Mouse (Mus musculus): Measurements from ENCODE around the gene Galnt16. TPM values are rescaled to one million over a fixed set of nuclear protein-coding genes. Genes with fewer than 3 reads are reported as not detected.

The Galnt16 gene
- polyA plus RNA-seq, 1 experiment = 1.1 TPM

DNA sequence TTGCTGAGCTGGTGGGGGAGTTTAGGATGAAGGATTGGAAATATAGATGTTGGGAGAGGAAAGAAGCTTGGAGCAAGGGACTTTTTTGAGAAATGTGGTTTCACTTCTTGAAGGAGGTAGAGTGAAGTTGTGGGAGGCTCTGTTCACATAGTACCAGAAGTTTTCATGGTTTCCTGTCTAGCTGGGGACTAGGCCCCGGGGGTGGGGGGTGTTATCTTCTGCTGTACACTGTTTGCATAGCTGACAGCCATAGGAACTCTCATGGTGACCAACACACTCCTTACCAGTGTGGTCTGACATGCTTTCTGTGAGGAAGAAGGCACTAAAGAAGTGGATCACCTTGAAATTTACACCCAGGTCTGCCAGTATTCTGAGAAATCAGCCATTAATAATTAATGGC, 22.4 kb upstream of the Galnt16 start:
- Histone ChIP-seq H3K27me3 (ENCODE audit: control insufficient read depth, insufficient read depth, low read length) (no peaks in the 10 kb centered on the region), H3K36me3 (ENCODE audit: control insufficient read depth, insufficient read depth, low read length) (peaks cover 12% of the 10 kb centered on the region; the same call in 1 of the 2 replicates), H3K27ac (ENCODE audit: control insufficient read depth, insufficient read depth, low read length) (no peak overlapping the region), H3K4me3 (ENCODE audit: control insufficient read depth, insufficient read depth, low read length) (no peak overlapping the region), H3K4me1 (replicated peaks; ENCODE audit: control insufficient read depth, insufficient read depth, low read length) (no peaks in the 10 kb centered on the region)
- TF ChIP-seq POLR2A (IDR thresholded peaks at IDR 0.05; ENCODE audit: control insufficient read depth, extremely low read depth, insufficient read depth, low read length, poor library complexity) = no peak
- no peak for TF ChIP-seq CTCF (IDR thresholded peaks at IDR 0.05; ENCODE audit: borderline replicate concordance, control insufficient read depth, extremely low read depth, insufficient read depth, low read length, poor library complexity)
- no peak for DNase-seq
- WGBS = 10% methylated on average over 1 of the region's 1 CpGs

- Histone ChIP-seq H3K4me1 (replicated peaks; ENCODE audit: control insufficient read depth, insufficient read depth, low read length) (no peaks in the 10 kb centered on the region), H3K27me3 (ENCODE audit: control insufficient read depth, insufficient read depth, low read length) (no peaks in the 10 kb centered on the region), H3K36me3 (ENCODE audit: control insufficient read depth, insufficient read depth, low read length) (no peaks in the 10 kb centered on the region), H3K4me3 (ENCODE audit: control insufficient read depth, insufficient read depth, low read length) (no peak overlapping the region), H3K27ac (ENCODE audit: control insufficient read depth, insufficient read depth, low read length) (no peak overlapping the region)
- no peak for DNase-seq
- WGBS = 94% methylated on average over 4 of the region's 4 CpGs
- TF ChIP-seq CTCF (IDR thresholded peaks at IDR 0.05; ENCODE audit: borderline replicate concordance, control insufficient read depth, extremely low read depth, insufficient read depth, low read length, poor library complexity) (no peak), POLR2A (IDR thresholded peaks at IDR 0.05; ENCODE audit: control insufficient read depth, extremely low read depth, insufficient read depth, low read length, poor library complexity) (no peak)
Observed at GRCm38 (mm10) chr12:80498356-80498755, 19.7 kb upstream of the Galnt16 start.

GRCm38 (mm10) chr12:80500506-80500905, 17.6 kb upstream of the Galnt16 start:
- H3K27ac ChIP-seq (ENCODE audit: control insufficient read depth, insufficient read depth, low read length) = no peak overlapping the region
- no peaks in the 10 kb centered on the region for H3K27me3 ChIP-seq (ENCODE audit: control insufficient read depth, insufficient read depth, low read length)
- WGBS = 89% methylated on average over 1 of the region's 1 CpGs
- H3K4me3 ChIP-seq (ENCODE audit: control insufficient read depth, insufficient read depth, low read length) = no peak overlapping the region
- no peaks in the 10 kb centered on the region for H3K4me1 ChIP-seq (replicated peaks; ENCODE audit: control insufficient read depth, insufficient read depth, low read length)
- H3K36me3 ChIP-seq (ENCODE audit: control insufficient read depth, insufficient read depth, low read length) = no peaks in the 10 kb centered on the region
- no peak for TF ChIP-seq CTCF (IDR thresholded peaks at IDR 0.05; ENCODE audit: borderline replicate concordance, control insufficient read depth, extremely low read depth, insufficient read depth, low read length, poor library complexity)
- TF ChIP-seq POLR2A (IDR thresholded peaks at IDR 0.05; ENCODE audit: control insufficient read depth, extremely low read depth, insufficient read depth, low read length, poor library complexity) = no peak
- DNase-seq = no peak

DNA sequence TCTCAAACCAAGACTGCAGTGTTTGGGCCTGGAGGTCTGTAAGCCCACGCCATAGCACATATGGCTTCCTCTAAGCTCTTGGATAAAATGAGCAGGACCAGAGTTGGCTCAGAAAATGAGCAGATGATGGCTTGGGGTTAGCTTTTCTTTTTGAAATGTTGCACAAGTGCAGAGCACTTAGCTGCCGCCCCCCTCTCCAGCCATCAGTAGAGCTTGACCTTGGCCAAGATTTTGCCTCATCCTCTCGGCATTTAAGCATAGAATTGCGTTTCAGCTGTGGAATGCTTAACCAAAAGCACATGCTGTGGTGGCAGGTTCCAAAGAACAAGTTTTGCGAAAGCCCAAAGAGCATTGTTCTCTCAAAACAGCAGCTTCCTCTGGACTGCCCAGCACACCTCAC, 13.4 kb upstream of the Galnt16 start:
- Histone ChIP-seq H3K27ac (ENCODE audit: control insufficient read depth, insufficient read depth, low read length) (no peak overlapping the region), H3K4me1 (replicated peaks; ENCODE audit: control insufficient read depth, insufficient read depth, low read length) (no peaks in the 10 kb centered on the region), H3K36me3 (ENCODE audit: control insufficient read depth, insufficient read depth, low read length) (no peaks in the 10 kb centered on the region), H3K27me3 (ENCODE audit: control insufficient read depth, insufficient read depth, low read length) (no peaks in the 10 kb centered on the region), H3K4me3 (ENCODE audit: control insufficient read depth, insufficient read depth, low read length) (no peak overlapping the region)
- WGBS = 95% methylated on average over 5 of the region's 5 CpGs
- no peak for DNase-seq
- no peak for TF ChIP-seq POLR2A (IDR thresholded peaks at IDR 0.05; ENCODE audit: control insufficient read depth, extremely low read depth, insufficient read depth, low read length, poor library complexity)
- TF ChIP-seq CTCF (IDR thresholded peaks at IDR 0.05; ENCODE audit: borderline replicate concordance, control insufficient read depth, extremely low read depth, insufficient read depth, low read length, poor library complexity) = no peak

GRCm38 (mm10) chr12:80507041-80507745, 10.9 kb upstream of the Galnt16 start:
- H3K36me3 ChIP-seq (ENCODE audit: control insufficient read depth, insufficient read depth, low read length) = no peaks in the 10 kb centered on the region
- H3K4me3 ChIP-seq (ENCODE audit: control insufficient read depth, insufficient read depth, low read length) = no peak overlapping the region
- no peak for TF ChIP-seq CTCF (IDR thresholded peaks at IDR 0.05; ENCODE audit: borderline replicate concordance, control insufficient read depth, extremely low read depth, insufficient read depth, low read length, poor library complexity)
- TF ChIP-seq POLR2A (IDR thresholded peaks at IDR 0.05; ENCODE audit: control insufficient read depth, extremely low read depth, insufficient read depth, low read length, poor library complexity) = no peak
- DNase-seq = no peak
- H3K4me1 ChIP-seq (replicated peaks; ENCODE audit: control insufficient read depth, insufficient read depth, low read length) = no peaks in the 10 kb centered on the region
- no peak overlapping the region for H3K27ac ChIP-seq (ENCODE audit: control insufficient read depth, insufficient read depth, low read length)
- 69% methylated on average over 14 of the region's 14 CpGs for WGBS
- no peaks in the 10 kb centered on the region for H3K27me3 ChIP-seq (ENCODE audit: control insufficient read depth, insufficient read depth, low read length)

- 4% methylated on average over 25 of the region's 25 CpGs for WGBS
- peaks cover 5% of the 10 kb centered on the region; the same call in 1 of the 2 replicates for H3K27me3 ChIP-seq (ENCODE audit: control insufficient read depth, insufficient read depth, low read length)
Observed at GRCm38 (mm10) chr12:80518393-80518756, 298 bp downstream of the Galnt16 start.

More at GRCm38 (mm10) chr12:80518393-80518756, 298 bp downstream of the Galnt16 start:
- Histone ChIP-seq H3K4me1 (replicated peaks; ENCODE audit: control insufficient read depth, insufficient read depth, low read length) (0 out of 2 replicates have a peak, but pooled peaks cover 2% of the 10 kb centered on the region), H3K27ac (ENCODE audit: control insufficient read depth, insufficient read depth, low read length) (no peak overlapping the region), H3K36me3 (ENCODE audit: control insufficient read depth, insufficient read depth, low read length) (no peaks in the 10 kb centered on the region), H3K4me3 (ENCODE audit: control insufficient read depth, insufficient read depth, low read length) (no peak overlapping the region)
- no peak for DNase-seq
- TF ChIP-seq POLR2A (IDR thresholded peaks at IDR 0.05; ENCODE audit: control insufficient read depth, extremely low read depth, insufficient read depth, low read length, poor library complexity) = no peak
- TF ChIP-seq CTCF (IDR thresholded peaks at IDR 0.05; ENCODE audit: borderline replicate concordance, control insufficient read depth, extremely low read depth, insufficient read depth, low read length, poor library complexity) = no peak

Measured in thymus, adult 2 months (tissue).